Mouse (Mus musculus): Measurements from ENCODE around the gene Stk16. TPM values are rescaled to one million over a fixed set of nuclear protein-coding genes. Genes with fewer than 3 reads are reported as not detected.

Gene Stk16
- 125 and 129 TPM in 2 replicates for polyA plus RNA-seq (2014; fragmentation: Nextera tagmentation; extraction: Ambion mirVana)

DNA sequence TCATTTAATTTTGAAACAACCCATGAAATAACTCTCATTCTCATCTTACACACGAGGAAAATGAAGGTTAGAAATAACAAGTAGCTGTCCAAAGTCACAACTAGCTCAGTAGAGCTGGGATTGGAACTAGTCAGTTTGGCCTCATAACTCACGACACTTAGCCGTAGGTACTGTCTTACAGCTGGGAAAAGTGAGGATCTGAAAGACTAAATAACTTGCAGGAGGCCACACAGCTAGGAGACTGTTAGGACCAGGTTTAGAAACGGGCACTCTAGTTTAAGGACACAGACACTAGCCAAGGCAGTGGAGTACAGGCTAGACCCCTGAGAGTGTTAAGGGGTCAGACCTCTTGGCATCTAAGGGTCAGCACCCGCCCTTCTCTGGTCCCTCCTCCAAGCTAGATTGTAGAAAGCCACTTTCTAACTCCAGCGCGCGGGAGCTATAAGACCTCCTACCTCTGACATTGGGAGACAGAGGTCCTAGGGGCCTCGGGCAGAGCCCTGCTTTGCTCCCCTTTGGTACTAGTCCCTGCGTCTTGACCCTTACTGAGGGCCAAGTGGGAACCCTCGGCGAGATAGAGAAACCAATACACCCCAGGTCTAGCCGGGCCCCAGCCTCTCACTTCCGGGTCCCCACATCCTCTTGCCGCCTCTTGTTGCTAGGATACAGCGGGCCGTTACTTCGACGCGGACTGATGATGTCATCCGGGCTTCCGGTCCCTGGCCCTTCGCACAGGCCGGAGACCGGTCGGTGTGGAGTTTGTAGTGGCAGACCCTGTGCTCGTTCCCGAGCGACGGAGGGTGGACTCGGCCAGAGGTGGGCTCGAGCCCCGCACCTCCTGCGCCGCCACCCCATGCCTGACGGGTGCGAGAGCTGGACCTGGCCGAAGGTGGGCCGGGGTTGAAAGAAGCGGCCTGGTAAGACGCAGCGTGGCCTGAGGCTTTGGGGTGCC, at the start of gene Stk16, which contains the start of gene Glb1l:
Stk16 (plus strand) TSS at position 703 of the 952 bp plus-strand sequence.
Glb1l (minus strand) TSS at position 678 of the 952 bp plus-strand sequence.
- Histone ChIP-seq H3K9ac (replicated peaks; ENCODE audit: low read depth, low read length) (peak within 1 kb of the TSS; percentile 88), H3K4me1 (ENCODE audit: control insufficient read depth, insufficient read depth, low read length) (peaks cover 17% of the 10 kb centered on the region; the same call in 1 of the 2 replicates), H3K9me3 (ENCODE audit: control insufficient read depth, low read length) (no peaks in the 10 kb centered on the region), H3K36me3 (ENCODE audit: control insufficient read depth, insufficient read depth, low read length) (peaks cover 18% of the 10 kb centered on the region), H3K27me3 (ENCODE audit: control insufficient read depth, insufficient read depth, low read length) (no peaks in the 10 kb centered on the region), H3K27ac (ENCODE audit: low read depth, low read length) (0 out of 2 replicates have a peak within 1 kb of the TSS, but pooled peaks have one; percentile 39), H3K4me3 (ENCODE audit: low read depth, low read length) (peak within 1 kb of the TSS; percentile 94), H3K4me2 (ENCODE audit: low read depth, low read length) (peak within 1 kb of the TSS; percentile 95)
- ATAC-seq (ENCODE audit: low read depth) = peak; percentile 95
- 7% methylated on average over 42 of the region's 42 CpGs for WGBS

DNA sequence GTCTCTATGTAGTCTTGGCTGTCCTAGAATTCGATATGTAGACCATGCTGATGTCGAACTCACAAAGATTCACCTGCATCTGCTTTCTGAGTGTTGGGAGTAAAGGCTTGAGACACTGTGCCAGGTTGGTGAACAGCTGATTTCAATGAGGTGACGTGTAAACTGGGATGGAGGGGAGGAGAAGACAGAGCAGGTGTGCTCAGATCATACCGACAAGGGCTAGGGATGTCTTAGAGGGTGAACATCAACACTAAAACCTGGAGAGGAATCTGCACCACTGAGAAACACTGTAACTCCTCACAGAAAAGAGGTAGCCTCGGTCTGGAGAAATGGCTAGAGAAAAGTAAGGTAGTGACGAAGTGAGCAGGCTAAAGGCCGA, 42.6 kb upstream of the Stk16 start:
- Histone ChIP-seq H3K4me2 (ENCODE audit: low read depth, low read length) (peak overlapping the region; percentile 59), H3K27ac (ENCODE audit: low read depth, low read length) (no peak overlapping the region; the same call in 1 of the 2 replicates), H3K36me3 (ENCODE audit: control insufficient read depth, insufficient read depth, low read length) (peaks cover 14% of the 10 kb centered on the region), H3K9ac (replicated peaks; ENCODE audit: low read depth, low read length) (peak overlapping the region; percentile 1; the same call in 1 of the 2 replicates), H3K27me3 (ENCODE audit: control insufficient read depth, insufficient read depth, low read length) (no peaks in the 10 kb centered on the region), H3K4me1 (ENCODE audit: control insufficient read depth, insufficient read depth, low read length) (peaks cover 6% of the 10 kb centered on the region; the same call in 1 of the 2 replicates), H3K4me3 (ENCODE audit: low read depth, low read length) (peak overlapping the region; percentile 67), H3K9me3 (ENCODE audit: control insufficient read depth, low read length) (no peaks in the 10 kb centered on the region)
- WGBS = 11% methylated on average over 7 of the region's 7 CpGs
- peak; percentile 35; the same call in 1 of the 2 replicates for ATAC-seq (ENCODE audit: low read depth)

DNA sequence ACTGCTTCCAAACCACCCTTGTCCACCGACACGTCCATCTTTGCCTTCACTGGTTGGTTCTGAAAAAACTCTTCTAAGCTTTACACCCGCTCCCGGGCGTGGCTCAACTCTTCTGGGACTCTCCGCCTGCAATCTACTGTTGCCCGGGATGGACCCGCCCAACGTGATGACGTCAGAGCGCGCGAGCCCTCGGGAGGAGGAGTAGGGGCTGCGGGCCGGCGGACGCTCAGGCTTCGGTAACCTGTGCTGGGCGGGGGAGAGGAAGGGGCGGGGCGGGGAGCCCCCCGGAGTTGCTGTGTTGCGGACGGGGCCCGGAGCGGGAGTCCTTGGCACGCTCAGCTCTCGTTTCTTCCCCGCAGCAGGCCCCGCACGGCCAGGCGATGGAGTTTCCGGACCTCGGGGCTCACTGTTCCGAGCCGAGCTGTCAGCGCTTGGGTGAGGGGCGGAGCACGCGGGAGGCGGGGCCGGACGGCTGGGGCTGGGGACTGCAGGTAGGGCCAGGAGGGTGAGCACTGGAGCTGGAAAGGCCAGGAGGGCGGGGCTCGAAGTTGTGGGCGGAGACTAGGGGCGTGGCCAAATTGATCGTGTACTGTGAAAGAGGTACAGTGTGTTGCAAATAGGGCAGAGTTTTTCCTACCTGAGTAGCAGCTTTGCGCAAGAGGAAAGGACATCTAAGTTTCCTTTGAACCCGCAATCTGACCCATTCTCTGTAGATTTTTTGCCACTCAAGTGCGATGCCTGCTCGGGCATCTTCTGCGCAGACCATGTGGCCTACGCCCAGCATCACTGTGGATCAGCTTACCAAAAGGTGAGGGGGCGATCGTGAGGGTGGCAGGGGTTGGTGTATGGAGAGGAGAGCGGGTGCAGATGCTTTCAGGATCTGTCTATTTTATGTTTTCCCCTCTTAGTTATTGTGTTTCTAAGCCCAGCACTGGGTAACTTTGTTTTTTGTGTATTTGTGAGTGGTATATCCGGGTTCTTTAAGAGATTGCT, 41.9 kb upstream of the Stk16 start, which contains the start of gene Zfand2b:
Zfand2b (plus strand) TSS at position 175 of the 993 bp plus-strand sequence.
- 1% methylated on average over 57 of the region's 59 CpGs for WGBS

DNA sequence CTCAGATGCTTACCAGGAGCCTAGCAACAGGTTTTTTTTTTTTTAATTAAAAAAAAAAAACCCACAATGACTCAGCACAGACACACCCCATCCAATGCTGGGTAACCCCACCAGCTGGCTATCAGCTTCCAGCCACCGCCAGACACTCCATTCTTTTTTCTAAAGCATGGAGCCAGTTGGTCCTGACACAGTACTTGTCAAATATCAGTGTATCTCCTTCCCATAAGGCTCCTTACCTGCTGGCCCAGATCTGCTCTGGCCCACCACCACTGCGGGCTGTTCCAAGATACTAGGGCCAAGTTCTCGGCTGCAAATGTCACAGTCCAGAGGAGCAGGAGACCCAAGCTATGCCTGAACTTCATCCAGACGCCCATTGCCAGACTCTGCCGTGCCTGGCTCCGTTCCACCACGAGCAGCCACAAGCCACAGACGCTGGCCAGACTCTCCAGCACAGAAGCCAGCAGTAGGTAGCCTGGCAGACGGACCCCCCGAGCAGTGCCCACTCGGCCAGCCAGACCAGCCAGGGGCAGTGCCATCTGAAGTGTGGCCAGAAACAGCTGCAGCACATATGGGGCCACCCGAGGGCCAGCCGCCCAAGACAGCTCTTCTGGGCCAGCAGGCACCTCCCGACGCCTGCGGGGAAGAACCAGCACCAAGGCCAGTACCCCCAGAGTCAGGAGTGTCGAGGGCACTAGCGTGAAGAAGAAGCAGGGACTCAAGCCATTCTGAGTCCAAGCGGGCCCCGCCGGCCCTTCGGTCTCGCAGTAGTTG, 31.1 kb upstream of the Stk16 start:
- Histone ChIP-seq H3K4me3 (ENCODE audit: low read depth, low read length) (peak overlapping the region; percentile 55), H3K27ac (ENCODE audit: low read depth, low read length) (peak overlapping the region; percentile 52), H3K9ac (replicated peaks; ENCODE audit: low read depth, low read length) (peak overlapping the region; percentile 67), H3K4me2 (ENCODE audit: low read depth, low read length) (peak overlapping the region; percentile 100), H3K36me3 (ENCODE audit: control insufficient read depth, insufficient read depth, low read length) (peaks cover 32% of the 10 kb centered on the region), H3K4me1 (ENCODE audit: control insufficient read depth, insufficient read depth, low read length) (peaks cover 15% of the 10 kb centered on the region; the same call in 1 of the 2 replicates), H3K9me3 (ENCODE audit: control insufficient read depth, low read length) (no peaks in the 10 kb centered on the region), H3K27me3 (ENCODE audit: control insufficient read depth, insufficient read depth, low read length) (no peaks in the 10 kb centered on the region)
- ATAC-seq (ENCODE audit: low read depth) = peak; percentile 32
- WGBS = 9% methylated on average over 23 of the region's 23 CpGs

More for the DNA sequence above, 41.9 kb upstream of the Stk16 start, which contains the start of gene Zfand2b:
- Histone ChIP-seq H3K36me3 (ENCODE audit: control insufficient read depth, insufficient read depth, low read length) (peaks cover 20% of the 10 kb centered on the region), H3K4me1 (ENCODE audit: control insufficient read depth, insufficient read depth, low read length) (peaks cover 6% of the 10 kb centered on the region; the same call in 1 of the 2 replicates), H3K9me3 (ENCODE audit: control insufficient read depth, low read length) (no peaks in the 10 kb centered on the region), H3K4me2 (ENCODE audit: low read depth, low read length) (peak within 1 kb of the TSS; percentile 59), H3K9ac (replicated peaks; ENCODE audit: low read depth, low read length) (peak within 1 kb of the TSS; percentile 58), H3K27ac (ENCODE audit: low read depth, low read length) (peak within 1 kb of the TSS; percentile 81), H3K27me3 (ENCODE audit: control insufficient read depth, insufficient read depth, low read length) (no peaks in the 10 kb centered on the region), H3K4me3 (ENCODE audit: low read depth, low read length) (peak within 1 kb of the TSS; percentile 67)
- peak; percentile 97 for ATAC-seq (ENCODE audit: low read depth)

DNA sequence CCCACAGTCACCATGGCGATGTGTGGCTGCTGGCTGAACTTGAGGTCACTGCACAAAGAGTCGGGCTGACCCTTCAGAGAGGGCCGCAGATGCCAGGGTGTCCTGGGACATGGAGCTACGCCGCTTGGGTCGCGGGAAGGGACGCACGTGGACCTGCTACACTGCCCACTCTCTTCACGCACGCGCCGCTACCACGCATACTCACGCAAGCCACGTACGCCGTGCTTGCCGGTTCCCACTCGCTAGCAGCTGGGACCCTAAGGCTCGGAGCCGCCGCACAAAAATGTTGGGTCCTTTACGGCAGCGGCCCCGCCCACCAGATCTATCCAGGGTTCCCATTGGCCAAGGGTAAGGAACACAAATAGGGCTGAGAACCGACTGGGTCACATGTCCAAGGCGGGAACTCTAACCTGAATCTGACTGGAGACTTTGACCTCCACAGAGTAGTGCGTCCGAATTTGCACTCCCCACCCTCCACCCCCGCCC, 30.5 kb upstream of the Stk16 start, which contains the start of gene Abcb6:
Abcb6 (minus strand) TSS at position 288 of the 486 bp plus-strand sequence.
- Histone ChIP-seq H3K9me3 (ENCODE audit: control insufficient read depth, low read length) (no peaks in the 10 kb centered on the region), H3K36me3 (ENCODE audit: control insufficient read depth, insufficient read depth, low read length) (peaks cover 29% of the 10 kb centered on the region), H3K9ac (replicated peaks; ENCODE audit: low read depth, low read length) (peak within 1 kb of the TSS; percentile 67), H3K4me2 (ENCODE audit: low read depth, low read length) (peak within 1 kb of the TSS; percentile 100), H3K27me3 (ENCODE audit: control insufficient read depth, insufficient read depth, low read length) (no peaks in the 10 kb centered on the region), H3K4me1 (ENCODE audit: control insufficient read depth, insufficient read depth, low read length) (peaks cover 15% of the 10 kb centered on the region; the same call in 1 of the 2 replicates), H3K4me3 (ENCODE audit: low read depth, low read length) (peak within 1 kb of the TSS; percentile 55), H3K27ac (ENCODE audit: low read depth, low read length) (peak within 1 kb of the TSS; percentile 52)
- 0% methylated on average over 31 of the region's 31 CpGs for WGBS
- ATAC-seq (ENCODE audit: low read depth) = peak; percentile 95

DNA sequence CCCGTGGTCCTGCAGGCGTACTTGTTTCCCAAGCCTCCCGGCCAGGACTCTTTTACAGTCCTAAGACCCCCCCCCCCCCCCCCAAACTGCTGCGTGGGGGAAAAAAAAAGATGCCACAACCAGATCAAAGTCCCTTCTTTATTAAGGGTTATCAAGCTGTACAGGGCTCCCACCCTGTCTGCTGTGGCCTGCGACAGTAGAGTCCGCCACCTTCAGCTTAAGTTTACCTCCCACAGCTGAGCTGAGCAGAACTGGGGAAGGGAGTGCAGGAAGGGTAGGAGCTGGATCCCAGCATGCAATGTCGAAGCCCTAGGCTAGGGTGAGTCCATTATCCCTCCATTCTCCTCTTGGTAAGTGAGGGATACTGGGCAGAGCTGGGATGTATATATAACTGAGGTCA, 29.9 kb upstream of the Stk16 start:
- Histone ChIP-seq H3K9me3 (ENCODE audit: control insufficient read depth, low read length) (no peaks in the 10 kb centered on the region), H3K27ac (ENCODE audit: low read depth, low read length) (no peak overlapping the region), H3K4me1 (ENCODE audit: control insufficient read depth, insufficient read depth, low read length) (peaks cover 15% of the 10 kb centered on the region; the same call in 1 of the 2 replicates), H3K4me2 (ENCODE audit: low read depth, low read length) (peak overlapping the region; percentile 100), H3K9ac (replicated peaks; ENCODE audit: low read depth, low read length) (no peak overlapping the region), H3K27me3 (ENCODE audit: control insufficient read depth, insufficient read depth, low read length) (no peaks in the 10 kb centered on the region), H3K36me3 (ENCODE audit: control insufficient read depth, insufficient read depth, low read length) (peaks cover 25% of the 10 kb centered on the region), H3K4me3 (ENCODE audit: low read depth, low read length) (0 out of 2 replicates have a peak overlapping the region, but pooled peaks have one; percentile 55)
- 52% methylated on average over 6 of the region's 7 CpGs for WGBS
- peak; percentile 12; the same call in 1 of the 2 replicates for ATAC-seq (ENCODE audit: low read depth)

DNA sequence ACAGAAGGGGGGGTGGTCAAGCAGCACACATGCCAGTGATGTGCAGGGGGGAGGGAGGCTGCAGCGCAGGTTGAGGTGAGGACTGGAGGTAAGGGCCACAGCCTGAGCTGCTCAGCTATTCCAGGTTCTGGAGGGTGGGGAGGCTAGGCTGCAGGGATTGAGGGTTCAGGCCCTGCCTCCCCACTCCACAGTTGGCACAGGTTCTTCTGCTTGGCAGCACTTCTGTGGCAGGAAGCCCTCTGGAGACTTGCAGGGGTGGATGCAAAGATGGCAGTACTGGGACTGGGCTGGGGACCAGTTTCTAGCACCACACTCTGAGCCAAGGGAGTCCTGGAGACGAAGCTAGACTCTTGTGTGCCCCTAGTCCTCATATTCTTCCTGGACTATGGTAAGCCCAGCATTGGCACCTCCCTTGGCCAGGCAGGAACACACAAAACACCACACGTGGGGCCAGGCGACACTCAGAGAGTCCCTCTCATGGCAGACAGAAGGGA, 29.2 kb upstream of the Stk16 start:
- no peak overlapping the region for H3K4me2 ChIP-seq (ENCODE audit: low read depth, low read length)
- peaks cover 29% of the 10 kb centered on the region for H3K36me3 ChIP-seq (ENCODE audit: control insufficient read depth, insufficient read depth, low read length)
- no peak for ATAC-seq (ENCODE audit: low read depth)
- peaks cover 15% of the 10 kb centered on the region; the same call in 1 of the 2 replicates for H3K4me1 ChIP-seq (ENCODE audit: control insufficient read depth, insufficient read depth, low read length)
- no peak overlapping the region for H3K4me3 ChIP-seq (ENCODE audit: low read depth, low read length)
- H3K9ac ChIP-seq (replicated peaks; ENCODE audit: low read depth, low read length) = no peak overlapping the region
- no peaks in the 10 kb centered on the region for H3K9me3 ChIP-seq (ENCODE audit: control insufficient read depth, low read length)
- 85% methylated on average over 4 of the region's 4 CpGs for WGBS
- H3K27ac ChIP-seq (ENCODE audit: low read depth, low read length) = no peak overlapping the region
- no peaks in the 10 kb centered on the region for H3K27me3 ChIP-seq (ENCODE audit: control insufficient read depth, insufficient read depth, low read length)
